Mouse (Mus musculus) layer of hippocampus, adult 18-20 months (tissue): ENCODE data around the gene Arhgef10l. TPM values are rescaled to one million over a fixed set of nuclear protein-coding genes. Genes with fewer than 3 reads are reported as not detected.

Source experiments
- DNase-seq, 2 experiments: peaks; one replicate each; pipeline ENCODE4 v3.0.0; 2022; ENCODE audit warnings: low spot score in 2 of 2
- total RNA-seq, 2 experiments: library from RNA; stranded (reverse); gene quantifications; 2 replicates each; pipeline ENCODE4 v1.2.3; 2021

Arhgef10l gene
- total RNA-seq, 2 experiments from 2014 or later: 37.0 to 45.2 TPM

DNA sequence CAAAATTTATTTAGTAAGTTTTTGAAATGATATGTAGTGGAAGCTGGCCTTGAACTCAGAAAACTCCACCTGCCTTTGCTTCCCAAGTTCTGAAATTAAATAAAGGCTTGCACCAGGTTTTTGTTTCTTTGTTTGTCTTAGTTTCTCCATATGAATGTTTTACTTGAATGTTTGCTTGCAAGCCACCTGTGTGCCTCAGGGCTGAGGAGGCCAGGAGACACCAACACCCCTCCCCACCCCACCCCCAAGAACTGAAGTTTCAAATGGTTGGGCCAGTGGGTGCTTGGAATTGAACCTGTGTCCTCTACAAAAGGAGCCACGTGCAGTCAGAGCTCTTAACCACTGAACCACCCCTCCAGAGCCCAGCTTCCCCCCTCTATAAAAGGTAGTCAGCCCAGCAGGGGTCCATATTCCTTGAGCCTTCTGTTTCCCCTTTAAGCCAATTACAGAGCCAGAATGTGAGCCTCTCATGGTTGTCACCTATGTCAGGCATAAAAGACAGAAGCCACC is 28.8 kb upstream of the Arhgef10l start:
- no peak for DNase-seq

DNA sequence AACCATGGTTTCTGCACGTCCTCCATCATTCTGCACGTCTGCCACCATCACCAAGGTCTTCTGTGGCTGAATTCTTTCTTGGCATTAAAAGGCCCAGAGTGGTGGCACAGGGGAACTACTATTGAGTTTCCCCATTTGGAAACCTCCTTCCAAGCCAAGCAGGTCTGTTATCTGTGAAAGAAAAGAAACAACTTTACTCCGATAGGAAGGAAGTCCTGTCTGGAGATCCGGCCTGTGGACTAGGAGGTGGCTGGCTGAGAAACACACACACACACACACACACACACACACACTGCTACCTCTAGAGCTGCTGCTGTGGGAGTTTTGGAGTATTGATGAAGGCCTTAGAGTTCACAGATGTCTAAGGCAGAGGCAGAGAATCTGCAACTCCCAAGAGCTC is 27.7 kb upstream of the Arhgef10l start:
- no peak for DNase-seq

DNA sequence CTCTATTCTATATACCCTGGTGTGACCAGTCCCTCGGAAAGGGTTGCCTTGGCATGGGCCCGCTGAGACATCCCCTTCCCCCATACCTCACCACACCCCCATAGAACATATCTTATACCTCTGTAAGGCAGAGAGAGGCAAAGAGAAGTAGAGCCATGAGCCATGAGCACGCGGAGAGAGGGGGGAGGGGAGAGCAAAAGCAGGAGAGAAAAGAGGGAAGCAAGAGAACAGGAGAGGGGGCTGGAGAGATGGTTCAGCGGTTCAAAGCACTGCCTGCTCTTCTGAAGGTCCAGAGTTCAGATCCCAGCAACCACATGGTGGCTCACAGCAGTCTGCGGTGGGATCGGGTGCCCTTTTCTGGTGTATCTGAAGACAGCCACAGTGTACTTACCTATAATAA is 25.7 kb upstream of the Arhgef10l start:
- DNase-seq: no peak

DNA sequence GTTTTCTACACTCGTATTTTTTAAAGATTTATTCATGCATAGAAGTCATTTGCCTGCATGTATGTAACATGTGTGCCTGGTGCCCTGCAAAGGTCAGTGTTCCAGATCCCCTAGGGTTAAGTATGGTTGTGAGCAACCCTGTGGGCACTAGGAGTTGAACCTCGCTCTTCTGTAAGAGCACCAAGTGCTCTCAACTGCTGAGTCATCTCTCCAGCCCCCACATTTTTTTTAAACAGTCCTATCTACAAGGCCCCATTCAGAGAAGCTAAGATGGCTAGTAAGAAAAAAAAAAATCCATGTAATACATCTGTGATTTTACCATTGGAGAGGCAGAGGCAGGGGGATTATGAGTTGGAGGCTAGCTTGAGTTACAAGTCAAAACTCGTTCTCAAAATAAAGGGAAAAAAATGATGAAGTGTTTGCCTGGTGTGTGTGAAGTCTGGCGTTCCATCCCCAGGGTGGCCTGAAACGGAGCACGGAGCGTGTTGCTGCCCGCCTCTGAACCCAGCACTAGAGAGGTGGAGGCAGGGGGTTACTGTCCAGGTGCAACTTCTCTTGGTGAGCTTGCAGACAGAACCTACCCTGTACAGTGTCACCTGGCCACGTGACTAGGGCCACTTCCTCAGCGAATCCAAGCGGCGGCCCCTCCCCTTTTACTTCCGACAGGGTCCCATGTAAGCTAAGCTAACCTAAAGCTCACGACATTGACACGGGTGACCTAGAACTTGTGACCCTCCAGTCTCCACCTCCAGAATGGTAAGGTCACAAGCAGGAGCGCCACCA is 24.3 kb upstream of the Arhgef10l start:
- DNase-seq: no peak

DNA sequence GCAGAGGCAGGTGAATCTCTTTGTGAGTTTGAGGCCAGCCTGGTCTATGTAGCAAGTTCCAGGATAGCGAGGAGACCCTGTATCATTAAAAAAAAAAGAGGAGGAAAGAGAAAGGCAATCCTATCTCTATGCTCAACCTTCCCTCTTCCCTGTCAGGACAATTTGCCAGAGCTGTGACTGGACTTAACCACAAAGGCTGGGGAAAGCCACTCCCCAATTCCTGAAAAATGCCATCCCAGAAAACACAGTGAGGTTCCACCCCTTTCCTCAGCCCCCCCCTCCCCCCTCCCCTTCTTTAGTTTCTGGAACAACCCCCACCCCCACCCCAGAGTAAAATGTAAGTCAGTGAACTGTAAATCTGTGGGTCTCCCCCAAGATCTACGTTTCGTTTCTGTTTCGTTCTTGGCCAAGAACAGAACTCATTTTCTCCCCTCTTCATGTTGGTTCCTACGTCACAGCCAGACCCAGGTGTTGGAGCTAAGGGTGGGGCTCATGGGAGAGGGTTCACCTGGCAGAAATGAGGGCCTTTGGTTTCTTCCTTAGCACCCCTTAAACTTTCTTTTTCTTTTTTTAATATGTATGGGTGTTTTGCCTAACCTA is 23.1 kb upstream of the Arhgef10l start:
- DNase-seq: no peak

DNA sequence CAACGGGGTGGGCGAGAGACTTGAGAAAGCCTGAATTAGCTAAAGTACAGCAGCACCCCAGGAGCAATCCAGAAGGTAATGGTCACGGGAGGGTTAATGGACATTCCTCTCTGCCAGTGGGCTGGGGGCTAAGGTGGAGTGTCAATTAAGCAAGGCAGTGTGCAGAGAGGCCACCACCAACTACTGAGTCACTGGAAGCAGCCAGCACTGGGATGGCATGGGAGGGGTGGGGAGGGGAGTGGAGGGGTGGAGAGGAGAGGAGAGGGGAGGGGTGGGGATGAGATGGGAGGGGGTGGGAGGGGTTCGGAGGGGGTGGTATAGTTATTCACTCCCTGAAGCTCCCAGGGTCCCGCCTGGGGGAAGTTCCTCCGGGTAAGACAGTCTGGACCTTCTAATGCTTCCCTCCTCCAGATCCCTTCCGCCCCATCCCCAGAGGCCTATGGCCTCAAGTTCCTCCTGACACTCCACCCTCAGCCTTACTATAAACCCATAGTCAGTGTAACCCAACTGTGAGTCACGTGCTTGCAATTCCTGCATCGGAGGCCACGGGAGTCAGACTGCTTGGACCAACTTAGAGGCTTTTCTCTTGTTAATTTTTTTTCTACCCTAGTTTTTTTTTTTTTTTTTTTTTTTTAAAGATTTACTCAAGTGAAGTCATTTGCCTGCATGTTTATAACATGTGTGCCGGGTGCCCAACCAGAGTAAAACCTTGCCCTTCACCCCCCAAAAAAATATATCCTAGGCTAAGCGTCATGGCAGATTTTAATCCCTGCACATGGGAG is 22.4 kb upstream of the Arhgef10l start:
- no peak for DNase-seq

DNA sequence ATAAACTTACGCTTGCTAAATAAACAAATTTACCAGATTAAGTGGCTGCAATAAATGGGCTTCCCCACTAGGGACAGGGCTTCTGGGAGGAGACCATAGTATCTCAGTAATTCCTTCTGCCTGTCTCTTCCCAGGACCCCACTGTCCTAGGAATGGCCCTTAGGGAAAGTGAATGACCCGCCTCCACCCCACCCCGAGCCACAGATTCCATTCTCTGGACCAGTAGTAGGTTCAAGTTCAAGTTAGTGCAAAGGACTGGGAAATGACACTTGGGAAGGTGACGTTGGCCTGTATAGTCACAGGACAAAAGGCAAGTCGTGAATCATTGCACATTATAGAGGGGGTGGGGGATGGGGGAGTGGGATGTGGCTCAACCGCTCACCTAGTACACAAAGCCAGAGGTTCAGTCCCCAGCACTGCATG is 19.1 kb upstream of the Arhgef10l start:
- DNase-seq: no peak

DNA sequence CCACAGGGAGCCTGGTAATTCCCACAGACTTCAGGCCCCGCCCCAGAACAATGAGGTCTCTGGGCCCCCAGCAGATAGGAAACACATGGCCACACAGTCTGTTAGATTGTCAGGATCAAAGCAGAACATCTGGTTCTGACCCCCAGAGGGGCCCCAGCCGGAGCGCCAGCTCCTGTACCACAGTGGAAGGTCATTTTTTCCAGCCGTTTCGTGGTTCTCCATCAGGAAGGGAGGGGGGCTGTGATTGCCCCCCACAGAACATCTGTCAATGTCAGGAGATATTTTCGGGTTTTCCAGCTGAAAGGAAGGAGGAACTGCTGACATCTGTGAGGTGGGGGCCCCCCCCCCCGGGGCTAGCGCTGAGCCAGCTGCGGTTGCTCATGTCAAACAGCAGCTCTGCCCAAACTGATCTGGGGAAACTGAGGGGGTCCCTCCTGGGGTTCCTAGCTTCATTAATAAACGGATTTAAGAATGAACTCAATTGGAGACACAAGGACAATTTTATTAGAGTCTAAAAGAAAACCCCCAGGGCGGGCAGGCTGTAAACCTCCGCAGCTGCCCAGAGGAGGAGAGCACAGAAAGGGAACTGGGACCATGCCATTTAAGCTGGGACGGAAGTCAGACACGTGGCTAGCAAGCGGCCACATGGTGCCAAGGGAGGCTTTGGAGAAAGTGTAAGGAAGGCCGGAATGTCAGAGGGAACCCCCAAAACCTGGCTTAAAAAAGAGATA is 18.5 kb upstream of the Arhgef10l start:
- DNase-seq: no peak

DNA sequence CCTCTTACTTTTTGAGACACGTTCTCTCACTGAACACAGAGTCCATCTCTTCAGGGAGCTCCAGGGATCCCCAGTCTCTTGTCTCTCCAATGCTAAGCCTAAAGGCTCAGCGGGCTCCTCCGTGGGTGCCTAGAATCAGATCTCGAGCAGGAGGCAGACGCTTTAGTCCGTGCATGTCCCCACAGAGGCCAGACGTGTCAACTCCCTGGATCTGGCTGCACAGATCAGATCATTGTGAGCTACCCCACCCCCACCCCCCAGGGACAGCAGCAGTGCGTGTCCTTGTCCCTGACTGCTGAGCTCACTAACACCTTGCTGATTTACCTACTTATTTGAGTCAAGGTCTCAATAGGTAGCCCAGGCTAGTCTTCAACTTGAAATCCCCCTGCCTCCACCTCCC is 17.8 kb upstream of the Arhgef10l start:
- no peak for DNase-seq

DNA sequence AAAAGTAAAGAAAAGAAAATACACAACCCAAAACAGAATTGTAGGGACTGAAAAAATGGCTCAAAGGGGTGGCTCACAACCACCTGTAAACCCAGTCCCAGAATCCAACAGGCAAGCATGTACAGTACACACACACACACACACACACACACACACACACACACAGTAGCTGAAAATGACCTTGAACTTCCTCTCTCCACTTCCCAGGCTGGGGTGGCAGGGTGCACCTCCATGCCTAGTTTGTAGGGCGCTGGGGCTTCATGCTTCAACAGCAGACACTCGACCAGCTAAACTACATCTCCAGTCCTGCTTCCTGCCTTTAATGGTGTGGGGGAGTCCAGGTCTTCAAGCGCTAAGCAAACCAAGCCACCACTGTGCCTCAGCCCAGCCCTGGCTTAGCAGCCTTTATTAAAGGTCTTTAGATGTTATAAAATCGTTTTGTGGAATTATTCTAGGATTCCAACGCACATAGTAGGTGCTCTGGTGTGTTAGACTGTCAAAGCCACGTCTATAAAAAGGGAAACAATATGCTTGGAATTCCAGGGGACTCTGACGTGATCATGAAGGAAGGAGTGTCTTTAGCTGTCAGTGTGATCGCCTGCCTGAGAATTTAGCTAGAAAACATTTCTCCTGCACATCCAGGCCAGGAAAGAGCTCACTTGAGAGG is 15.1 kb upstream of the Arhgef10l start:
- DNase-seq: no peak

DNA sequence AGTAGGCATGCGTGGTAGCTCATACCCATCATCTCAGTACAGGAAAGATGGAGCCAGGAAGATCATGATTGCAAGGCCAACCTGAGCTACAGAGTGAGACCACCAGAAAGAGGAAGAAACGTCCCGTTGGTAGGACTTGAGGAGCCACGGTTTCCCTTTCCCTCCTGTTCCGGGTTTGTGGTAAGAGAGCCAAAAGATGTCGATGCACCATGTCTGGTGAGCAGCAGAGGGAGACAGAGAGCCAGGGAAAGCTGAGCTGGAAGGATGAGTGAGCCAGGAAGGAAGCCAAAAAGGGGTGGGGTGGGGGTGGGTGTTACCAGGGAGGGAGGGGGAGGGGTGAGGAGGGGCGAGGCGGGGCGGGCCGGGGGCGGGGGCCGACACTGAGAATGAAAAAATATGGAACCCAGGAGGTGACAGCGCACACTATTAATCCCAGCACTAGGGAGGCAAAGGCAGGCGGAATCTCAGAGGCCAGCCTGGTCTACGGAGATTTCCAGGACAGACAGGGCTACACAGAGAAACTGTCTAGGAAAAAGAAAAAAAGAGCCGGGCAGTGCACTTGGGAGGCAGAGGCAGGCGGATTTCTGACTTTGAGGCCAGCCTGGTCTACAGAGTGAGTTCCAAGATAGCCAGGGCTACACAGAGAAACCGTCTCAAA is 14.0 kb upstream of the Arhgef10l start:
- DNase-seq: peak; percentile 71 to 85

DNA sequence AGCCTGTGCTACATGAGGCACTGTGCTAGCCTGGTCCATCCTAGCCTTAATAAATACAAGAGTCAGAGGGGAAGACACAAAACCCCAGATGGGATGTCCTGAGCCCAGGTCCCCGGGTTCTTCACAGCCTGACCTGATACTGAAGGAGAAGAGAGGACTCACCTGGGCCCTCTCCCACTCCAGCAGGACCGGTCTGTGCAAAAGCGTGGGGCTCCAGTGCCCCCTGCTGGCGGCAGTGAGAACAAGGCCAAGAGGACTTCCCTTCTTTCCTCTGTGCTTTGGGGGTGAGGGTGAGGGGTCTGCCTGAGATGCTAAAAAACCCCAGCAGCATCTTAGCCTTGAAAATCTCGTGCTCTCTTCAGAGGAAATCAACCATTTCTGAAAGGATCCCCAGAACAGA is 13.2 kb upstream of the Arhgef10l start:
- no peak for DNase-seq

DNA sequence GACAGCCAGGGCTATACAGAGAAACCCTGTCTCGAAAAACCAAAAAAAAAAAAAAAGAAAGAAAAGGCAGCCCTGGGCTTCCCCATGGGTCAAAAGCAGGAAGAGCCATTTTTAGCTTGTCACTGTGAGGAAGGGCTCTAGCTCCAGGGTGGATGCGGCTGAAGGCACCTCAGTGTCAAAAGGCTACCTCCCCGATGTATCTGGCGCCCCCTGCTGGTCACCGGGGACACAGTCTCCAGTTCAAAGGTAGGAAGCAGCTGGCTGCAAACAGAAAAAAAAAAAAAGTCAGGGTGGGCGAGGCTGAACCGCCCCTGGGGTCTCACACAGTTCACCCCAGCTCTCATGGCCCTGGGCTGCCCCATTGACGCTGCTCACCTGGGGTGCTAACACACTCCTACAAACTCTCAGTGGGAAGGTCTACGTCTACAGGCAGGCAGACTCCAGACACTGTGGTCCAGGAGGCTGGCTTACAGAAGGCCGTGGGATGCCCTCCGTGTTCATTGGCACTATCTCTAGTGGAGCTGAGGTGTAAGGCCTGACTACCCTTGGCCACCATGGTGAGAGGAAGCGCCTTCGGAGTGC is 8.6 kb upstream of the Arhgef10l start:
- DNase-seq: peak; percentile 45 to 73

DNA sequence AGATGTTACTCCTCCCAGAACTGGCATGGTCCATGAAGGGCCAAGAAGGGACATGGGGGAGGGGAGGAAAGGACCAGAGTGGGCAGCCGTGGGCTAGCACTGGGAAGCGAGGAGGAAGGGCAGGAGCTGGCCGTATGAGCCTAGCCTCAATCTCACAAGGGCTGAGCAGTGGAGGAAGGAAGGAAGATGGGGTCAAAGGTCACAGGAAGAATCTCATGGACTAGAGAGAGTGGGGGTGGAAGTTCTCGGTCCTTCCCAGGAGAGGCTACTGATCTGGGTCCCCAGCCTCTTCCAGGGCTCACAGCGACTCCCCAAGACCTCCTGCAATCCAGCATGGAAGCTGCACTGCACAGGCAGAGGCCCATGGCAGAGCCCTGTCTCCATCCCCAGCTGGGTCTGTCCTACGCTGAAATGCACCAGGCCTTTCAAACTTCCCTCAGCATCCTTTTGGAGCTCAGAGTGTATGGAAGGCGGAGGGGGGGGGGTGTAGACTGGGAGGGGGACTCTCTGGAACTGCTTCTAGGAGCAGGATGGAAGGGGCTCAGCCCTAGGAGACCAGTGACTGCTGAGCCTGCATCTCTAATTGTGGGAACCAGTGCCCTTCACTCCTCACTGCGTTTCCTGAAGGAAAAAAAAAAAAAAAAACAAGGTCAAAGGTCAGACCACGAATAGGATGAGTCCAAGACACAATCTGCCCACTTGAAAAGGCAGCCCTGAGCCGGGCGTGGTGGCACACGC is 7.9 kb upstream of the Arhgef10l start:
- DNase-seq: no peak

DNA sequence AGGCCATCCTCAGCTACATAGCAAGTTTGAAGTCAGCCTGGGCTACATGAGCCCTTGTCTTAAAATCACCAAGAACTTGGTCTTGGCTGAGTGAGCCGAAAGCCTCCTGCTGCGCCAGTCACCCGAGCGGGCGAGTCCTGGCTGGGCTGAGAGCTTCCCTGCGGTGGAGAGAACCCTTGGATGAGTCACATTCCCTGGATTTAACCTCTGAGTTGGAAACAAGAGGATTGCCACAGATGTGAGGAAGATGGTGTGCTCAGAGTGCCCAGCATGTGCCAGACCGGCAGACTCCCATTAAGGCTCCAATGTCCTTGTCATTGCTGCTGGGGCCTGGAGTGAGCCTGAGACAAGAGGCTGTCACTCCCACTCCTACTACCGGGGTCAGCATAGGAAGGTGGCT is 2.0 kb upstream of the Arhgef10l start:
- no peak for DNase-seq

DNA sequence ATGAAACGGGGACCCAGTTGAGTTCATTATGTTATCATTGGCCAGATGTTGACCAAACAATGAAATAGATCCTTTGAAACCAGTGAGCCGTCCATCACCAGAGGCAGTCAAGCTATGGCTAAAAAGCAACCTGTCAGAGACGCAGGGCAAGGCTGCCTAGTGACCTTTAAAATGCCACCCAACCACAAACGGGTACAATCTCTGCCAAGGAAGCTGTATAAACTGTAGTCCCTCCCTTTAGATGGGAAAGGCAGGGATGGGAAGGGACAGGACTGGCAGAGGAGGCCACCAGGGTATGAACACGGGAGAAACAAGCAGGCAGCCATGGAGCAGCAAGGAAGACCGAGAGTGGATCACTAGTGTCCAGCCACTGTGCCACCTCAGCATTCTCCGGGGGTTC is 759 bp downstream of the Arhgef10l start:
- no peak for DNase-seq

DNA sequence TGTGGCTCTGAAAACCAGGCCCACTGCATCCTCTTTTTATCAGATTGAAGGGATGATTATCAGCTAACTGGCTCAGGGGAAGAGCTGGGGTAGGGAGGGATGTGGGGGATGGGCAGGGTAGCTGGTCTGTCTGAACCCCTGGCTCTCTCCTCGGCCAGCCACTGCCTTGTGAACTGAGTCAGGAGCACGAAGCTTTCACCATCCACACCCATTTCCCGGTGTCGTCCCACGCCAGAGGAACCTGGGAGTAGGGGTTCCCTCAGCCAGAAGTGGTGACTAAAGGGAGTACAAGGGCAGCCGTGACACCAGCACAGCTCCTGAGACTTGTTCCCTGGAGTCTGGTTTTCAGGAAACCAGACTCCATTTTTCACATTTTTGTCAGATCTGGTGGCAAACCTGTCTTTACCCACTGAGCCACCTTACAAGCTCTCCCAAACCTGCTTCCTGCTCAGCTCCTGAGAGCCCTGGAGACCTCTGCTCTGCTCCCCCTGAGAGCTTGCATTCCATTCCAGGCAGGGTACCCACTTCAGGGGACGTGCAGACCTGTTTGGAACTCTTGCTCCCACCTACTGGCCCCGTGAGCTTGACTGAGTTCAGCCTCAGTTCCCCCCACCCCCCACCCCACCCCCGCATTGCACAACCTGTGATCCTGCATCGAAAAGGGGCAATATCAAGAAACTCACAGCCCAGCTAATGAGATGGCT is 2.8 kb downstream of the Arhgef10l start:
- no peak for DNase-seq

DNA sequence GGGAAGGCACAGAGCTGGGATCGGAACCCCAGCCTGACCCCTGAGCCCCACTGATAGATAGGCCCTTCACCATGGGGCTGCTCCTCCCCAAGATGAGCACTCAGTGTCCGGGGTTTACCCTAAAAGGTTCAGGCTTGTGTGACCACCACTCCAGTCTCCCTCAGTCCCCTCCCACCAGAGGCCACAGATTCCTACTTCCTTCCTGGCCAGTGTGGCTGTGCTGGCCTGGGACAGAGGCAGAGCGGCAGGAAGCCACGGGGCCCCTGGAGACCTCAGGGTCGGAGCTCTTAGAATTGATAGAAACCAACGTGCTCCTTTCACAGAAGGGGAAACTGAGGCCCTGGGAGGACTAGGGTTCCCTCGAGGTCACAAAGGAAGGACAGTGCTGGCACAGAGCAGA is 3.4 kb downstream of the Arhgef10l start:
- DNase-seq: no peak
